Mouse (Mus musculus): Measurements from ENCODE around the gene Clec2h. TPM values are rescaled to one million over a fixed set of nuclear protein-coding genes. Genes with fewer than 3 reads are reported as not detected.
"Not testable (repeated sequence)": the region's sequence is repeated elsewhere in the genome, so short reads cannot be mapped to it uniquely, and the experiment has no call there.

Clec2h gene
- polyA plus RNA-seq, 1 experiment from 2014 or later = not detected

- Histone ChIP-seq H3K9ac (ENCODE audit: low read depth, low read length) (no peak overlapping the region), H3K9me3 (ENCODE audit: control insufficient read depth, low read length) (no peaks in the 10 kb centered on the region), H3K4me3 (ENCODE audit: low read length) (no peak overlapping the region), H3K36me3 (ENCODE audit: control insufficient read depth, insufficient read depth, low read length) (no peaks in the 10 kb centered on the region), H3K4me2 (replicated peaks; ENCODE audit: low read depth, low read length) (no peak overlapping the region), H3K4me1 (ENCODE audit: control insufficient read depth, insufficient read depth, low read length) (no peaks in the 10 kb centered on the region), H3K27me3 (ENCODE audit: control insufficient read depth, insufficient read depth, low read length) (no peaks in the 10 kb centered on the region), H3K27ac (ENCODE audit: low read depth, low read length) (no peak overlapping the region)
- WGBS = 82% methylated on average over 2 of the region's 2 CpGs
- ATAC-seq (ENCODE audit: low FRiP score, low TSS enrichment) = no peak
Measured at GRCm38 (mm10) chr6:128641116-128641716, 21.0 kb upstream of the Clec2h start.

- no peak overlapping the region for H3K4me3 ChIP-seq (ENCODE audit: low read length)
- H3K4me2 ChIP-seq (replicated peaks; ENCODE audit: low read depth, low read length) = no peak overlapping the region
- H3K9me3 ChIP-seq (ENCODE audit: control insufficient read depth, low read length) = no peaks in the 10 kb centered on the region
- ATAC-seq (ENCODE audit: low FRiP score, low TSS enrichment) = no peak
- H3K9ac ChIP-seq (ENCODE audit: low read depth, low read length) = no peak overlapping the region
- WGBS = 45% methylated on average over 2 of the region's 2 CpGs
- no peak overlapping the region for H3K27ac ChIP-seq (ENCODE audit: low read depth, low read length)
- H3K27me3 ChIP-seq (ENCODE audit: control insufficient read depth, insufficient read depth, low read length) = no peaks in the 10 kb centered on the region
- H3K36me3 ChIP-seq (ENCODE audit: control insufficient read depth, insufficient read depth, low read length) = no peaks in the 10 kb centered on the region
- H3K4me1 ChIP-seq (ENCODE audit: control insufficient read depth, insufficient read depth, low read length) = no peaks in the 10 kb centered on the region
Measured at GRCm38 (mm10) chr6:128643999-128644398, 18.2 kb upstream of the Clec2h start.

- not testable (repeated sequence) for H3K4me1 ChIP-seq (ENCODE audit: control insufficient read depth, insufficient read depth, low read length); ATAC-seq (ENCODE audit: low FRiP score, low TSS enrichment)
Measured at GRCm38 (mm10) chr6:128644694-128645093, 17.5 kb upstream of the Clec2h start.

GRCm38 (mm10) chr6:128645708-128646107, 16.5 kb upstream of the Clec2h start:
- H3K9me3 ChIP-seq (ENCODE audit: control insufficient read depth, low read length); H3K27ac ChIP-seq (ENCODE audit: low read depth, low read length); H3K36me3 ChIP-seq (ENCODE audit: control insufficient read depth, insufficient read depth, low read length); H3K4me1 ChIP-seq (ENCODE audit: control insufficient read depth, insufficient read depth, low read length); H3K27me3 ChIP-seq (ENCODE audit: control insufficient read depth, insufficient read depth, low read length); H3K9ac ChIP-seq (ENCODE audit: low read depth, low read length); ATAC-seq (ENCODE audit: low FRiP score, low TSS enrichment); H3K4me2 ChIP-seq (replicated peaks; ENCODE audit: low read depth, low read length); H3K4me3 ChIP-seq (ENCODE audit: low read length): not testable (repeated sequence)
- WGBS = 82% methylated on average over 12 of the region's 12 CpGs

More at GRCm38 (mm10) chr6:128644694-128645093, 17.5 kb upstream of the Clec2h start:
- not testable (repeated sequence) for H3K27me3 ChIP-seq (ENCODE audit: control insufficient read depth, insufficient read depth, low read length); H3K36me3 ChIP-seq (ENCODE audit: control insufficient read depth, insufficient read depth, low read length); H3K9ac ChIP-seq (ENCODE audit: low read depth, low read length); H3K4me3 ChIP-seq (ENCODE audit: low read length); H3K9me3 ChIP-seq (ENCODE audit: control insufficient read depth, low read length); H3K27ac ChIP-seq (ENCODE audit: low read depth, low read length); H3K4me2 ChIP-seq (replicated peaks; ENCODE audit: low read depth, low read length)
- WGBS = 97% methylated on average over 20 of the region's 20 CpGs

GRCm38 (mm10) chr6:128649681-128650080, 12.5 kb upstream of the Clec2h start:
- no peak overlapping the region for H3K4me2 ChIP-seq (replicated peaks; ENCODE audit: low read depth, low read length)
- no peak overlapping the region for H3K4me3 ChIP-seq (ENCODE audit: low read length)
- ATAC-seq (ENCODE audit: low FRiP score, low TSS enrichment) = no peak
- H3K27ac ChIP-seq (ENCODE audit: low read depth, low read length) = no peak overlapping the region
- 78% methylated on average over 3 of the region's 3 CpGs for WGBS
- no peaks in the 10 kb centered on the region for H3K36me3 ChIP-seq (ENCODE audit: control insufficient read depth, insufficient read depth, low read length)
- H3K9ac ChIP-seq (ENCODE audit: low read depth, low read length) = no peak overlapping the region
- no peaks in the 10 kb centered on the region for H3K9me3 ChIP-seq (ENCODE audit: control insufficient read depth, low read length)
- no peaks in the 10 kb centered on the region for H3K27me3 ChIP-seq (ENCODE audit: control insufficient read depth, insufficient read depth, low read length)
- H3K4me1 ChIP-seq (ENCODE audit: control insufficient read depth, insufficient read depth, low read length) = no peaks in the 10 kb centered on the region

GRCm38 (mm10) chr6:128650187-128650586, 12.0 kb upstream of the Clec2h start:
- H3K27ac ChIP-seq (ENCODE audit: low read depth, low read length) = no peak overlapping the region
- no peak overlapping the region for H3K4me2 ChIP-seq (replicated peaks; ENCODE audit: low read depth, low read length)
- no peak overlapping the region for H3K9ac ChIP-seq (ENCODE audit: low read depth, low read length)
- H3K27me3 ChIP-seq (ENCODE audit: control insufficient read depth, insufficient read depth, low read length) = no peaks in the 10 kb centered on the region
- WGBS = 83% methylated on average over 1 of the region's 1 CpGs
- no peak for ATAC-seq (ENCODE audit: low FRiP score, low TSS enrichment)
- H3K9me3 ChIP-seq (ENCODE audit: control insufficient read depth, low read length) = no peaks in the 10 kb centered on the region
- H3K36me3 ChIP-seq (ENCODE audit: control insufficient read depth, insufficient read depth, low read length) = no peaks in the 10 kb centered on the region
- no peak overlapping the region for H3K4me3 ChIP-seq (ENCODE audit: low read length)
- H3K4me1 ChIP-seq (ENCODE audit: control insufficient read depth, insufficient read depth, low read length) = no peaks in the 10 kb centered on the region

GRCm38 (mm10) chr6:128650827-128651226, 11.4 kb upstream of the Clec2h start:
- WGBS = 89% methylated on average over 3 of the region's 7 CpGs
- not testable (repeated sequence) for H3K4me2 ChIP-seq (replicated peaks; ENCODE audit: low read depth, low read length); H3K36me3 ChIP-seq (ENCODE audit: control insufficient read depth, insufficient read depth, low read length); H3K9ac ChIP-seq (ENCODE audit: low read depth, low read length); ATAC-seq (ENCODE audit: low FRiP score, low TSS enrichment); H3K27ac ChIP-seq (ENCODE audit: low read depth, low read length); H3K9me3 ChIP-seq (ENCODE audit: control insufficient read depth, low read length); H3K4me1 ChIP-seq (ENCODE audit: control insufficient read depth, insufficient read depth, low read length); H3K4me3 ChIP-seq (ENCODE audit: low read length); H3K27me3 ChIP-seq (ENCODE audit: control insufficient read depth, insufficient read depth, low read length)

- no peak overlapping the region for H3K27ac ChIP-seq (ENCODE audit: low read depth, low read length)
- H3K4me1 ChIP-seq (ENCODE audit: control insufficient read depth, insufficient read depth, low read length) = no peaks in the 10 kb centered on the region
- H3K4me2 ChIP-seq (replicated peaks; ENCODE audit: low read depth, low read length) = no peak overlapping the region
- no peaks in the 10 kb centered on the region for H3K9me3 ChIP-seq (ENCODE audit: control insufficient read depth, low read length)
- ATAC-seq (ENCODE audit: low FRiP score, low TSS enrichment) = no peak
- no peak overlapping the region for H3K9ac ChIP-seq (ENCODE audit: low read depth, low read length)
- no peaks in the 10 kb centered on the region for H3K36me3 ChIP-seq (ENCODE audit: control insufficient read depth, insufficient read depth, low read length)
- no peak overlapping the region for H3K4me3 ChIP-seq (ENCODE audit: low read length)
- no peaks in the 10 kb centered on the region for H3K27me3 ChIP-seq (ENCODE audit: control insufficient read depth, insufficient read depth, low read length)
- 94% methylated on average over 1 of the region's 1 CpGs for whole genome bisulfite sequencing
Measured at GRCm38 (mm10) chr6:128652938-128653337, 9.2 kb upstream of the Clec2h start.

GRCm38 (mm10) chr6:128661249-128661648, 936 bp upstream of the Clec2h start:
- ATAC-seq (ENCODE audit: low FRiP score, low TSS enrichment) = no peak
- Histone ChIP-seq H3K27me3 (ENCODE audit: control insufficient read depth, insufficient read depth, low read length) (no peaks in the 10 kb centered on the region), H3K9me3 (ENCODE audit: control insufficient read depth, low read length) (no peaks in the 10 kb centered on the region), H3K4me3 (ENCODE audit: low read length) (no peak overlapping the region), H3K4me1 (ENCODE audit: control insufficient read depth, insufficient read depth, low read length) (no peaks in the 10 kb centered on the region), H3K9ac (ENCODE audit: low read depth, low read length) (no peak overlapping the region), H3K4me2 (replicated peaks; ENCODE audit: low read depth, low read length) (no peak overlapping the region), H3K27ac (ENCODE audit: low read depth, low read length) (no peak overlapping the region), H3K36me3 (ENCODE audit: control insufficient read depth, insufficient read depth, low read length) (no peaks in the 10 kb centered on the region)
- WGBS = 86% methylated on average over 1 of the region's 1 CpGs

Data from kidney, embryonic 14.5 days (tissue).